Mouse (Mus musculus): ENCODE measurements around the gene F11.

Gene F11

GRCm38 (mm10) chr8:45246307-45246706, 15.5 kb downstream of the F11 start:
- DNase-seq (ENCODE audit: extremely low spot score, low spot score) = no peak

GRCm38 (mm10) chr8:45239363-45239762, 22.5 kb downstream of the F11 start:
- DNase-seq (ENCODE audit: extremely low spot score, low spot score) = no peak

- no peak for DNase-seq (ENCODE audit: extremely low spot score, low spot score)
These were observed 23.5 kb downstream of the F11 start for GRCm38 (mm10) chr8:45238282-45238681.

GRCm38 (mm10) chr8:45236164-45236912, 25.5 kb downstream of the F11 start:
- peak; percentile 60 for DNase-seq (ENCODE audit: extremely low spot score, low spot score)

DNA sequence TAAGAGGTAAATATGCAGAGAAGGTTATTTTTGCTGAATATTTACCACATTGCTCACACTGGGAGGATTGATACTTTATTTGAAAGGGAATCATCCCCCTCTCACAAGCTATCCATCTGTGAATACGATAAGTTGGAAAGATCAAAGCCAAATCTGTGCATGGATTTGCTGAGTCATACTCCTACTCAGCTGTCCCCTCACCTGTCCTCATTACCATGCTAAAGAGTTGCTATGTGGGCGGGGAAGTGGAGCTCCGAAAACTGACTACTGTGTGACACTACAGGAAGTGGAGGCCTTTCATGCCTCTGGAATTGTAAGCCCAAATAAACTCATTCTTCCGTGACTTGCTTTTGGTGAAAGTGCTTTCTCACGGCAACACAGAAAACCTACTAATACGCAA, 26.6 kb downstream of the F11 start:
- no peak for DNase-seq (ENCODE audit: extremely low spot score, low spot score)

DNA sequence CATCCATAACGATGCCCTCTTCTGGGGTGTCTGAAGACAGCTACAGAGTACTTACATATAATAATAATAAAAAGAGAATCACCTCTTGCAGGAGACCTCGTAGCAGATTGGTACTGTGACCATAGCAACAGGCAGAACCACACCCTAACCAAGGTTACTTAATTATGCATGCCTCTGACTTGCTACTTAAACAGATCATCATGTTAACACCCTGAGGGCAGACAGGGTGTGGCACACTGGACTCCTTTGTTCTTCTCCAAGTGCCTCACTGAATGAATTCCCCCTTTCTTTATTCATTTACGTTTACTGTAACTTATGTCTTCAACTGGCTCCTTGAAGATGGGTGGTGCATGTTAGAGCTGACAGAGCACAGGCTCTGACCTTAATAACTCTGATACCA, 28.6 kb downstream of the F11 start:
- no peak for DNase-seq (ENCODE audit: extremely low spot score, low spot score)

- no peak for DNase-seq (ENCODE audit: extremely low spot score, low spot score)
These were observed 59.4 kb downstream of the F11 start for GRCm38 (mm10) chr8:45202476-45202875.

DNA sequence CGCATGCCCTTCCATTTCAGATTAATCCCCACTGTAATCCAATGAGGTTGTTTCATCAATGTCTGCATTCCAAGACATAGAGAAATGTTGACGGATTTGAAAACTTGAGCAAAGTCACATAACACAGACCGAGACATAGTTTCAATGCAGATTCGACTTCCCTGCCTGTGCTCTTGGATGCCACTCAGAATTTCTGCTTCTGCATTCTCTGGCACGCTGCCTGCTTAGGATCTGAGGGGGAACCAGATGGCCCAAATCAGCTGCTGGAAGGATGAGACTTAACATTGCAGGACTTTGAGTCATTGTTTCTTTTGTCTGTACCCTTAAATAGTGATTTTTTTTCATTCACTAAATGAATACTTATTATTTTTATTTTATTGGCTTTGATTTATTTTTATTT, 60.2 kb downstream of the F11 start:
- DNase-seq (ENCODE audit: extremely low spot score, low spot score) = no peak

DNA sequence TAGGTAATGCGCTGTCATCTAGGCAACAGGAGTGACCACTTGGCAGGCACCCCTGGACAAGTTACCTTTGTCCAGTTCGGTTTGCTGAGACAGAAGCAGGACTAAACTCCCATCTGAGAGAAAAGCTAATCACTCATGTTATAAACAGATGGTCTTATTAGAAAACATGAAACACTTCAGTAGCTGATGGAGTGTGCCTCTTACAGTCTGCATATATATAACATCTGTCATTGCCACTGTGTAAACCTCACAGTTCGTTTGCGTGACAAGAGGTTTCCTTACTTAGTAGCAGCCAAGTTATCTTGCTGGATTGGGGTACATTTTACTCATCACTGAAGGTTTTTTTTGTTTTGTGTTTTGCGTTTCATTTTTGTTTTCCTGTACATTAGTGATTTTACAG, 64.5 kb downstream of the F11 start:
- DNase-seq (ENCODE audit: extremely low spot score, low spot score) = no peak

GRCm38 (mm10) chr8:45195954-45196526, 65.8 kb downstream of the F11 start:
- no peak for DNase-seq (ENCODE audit: extremely low spot score, low spot score)

Data from neural tube, embryonic 10.5 days (tissue).